Mouse (Mus musculus) inflammation-experienced regulatory T-cells, adult 6 months (primary cell): ENCODE measurements around the gene Fcer2a. TPM values are rescaled to one million over a fixed set of nuclear protein-coding genes. Genes with fewer than 3 reads are reported as not detected.

Experiments used
- ATAC-seq: one replicate; pipeline ENCODE4 v1.8.0; 2017
- polyA plus RNA-seq, 3 experiments: library from polyadenylated mRNA; unstranded; fragments of 100-300 nt; shearing (Covaris generic); gene quantifications; one replicate each; pipeline ENCODE4 v1.2.1; 2017

Gene Fcer2a
- polyA plus RNA-seq, 3 experiments from 2014 or later: 0.85 to 1.9 (median 1.9) TPM

- peak; percentile 74 for ATAC-seq
Measured at GRCm38 (mm10) chr8:3676131-3676992, 17.6 kb downstream of the Fcer2a start, which contains the start of gene Trappc5. Gene Trappc5, plus strand, starts transcription at chr8:3676299.

- no peak for ATAC-seq
Measured at GRCm38 (mm10) chr8:3674671-3675070, 19.3 kb downstream of the Fcer2a start.

DNA sequence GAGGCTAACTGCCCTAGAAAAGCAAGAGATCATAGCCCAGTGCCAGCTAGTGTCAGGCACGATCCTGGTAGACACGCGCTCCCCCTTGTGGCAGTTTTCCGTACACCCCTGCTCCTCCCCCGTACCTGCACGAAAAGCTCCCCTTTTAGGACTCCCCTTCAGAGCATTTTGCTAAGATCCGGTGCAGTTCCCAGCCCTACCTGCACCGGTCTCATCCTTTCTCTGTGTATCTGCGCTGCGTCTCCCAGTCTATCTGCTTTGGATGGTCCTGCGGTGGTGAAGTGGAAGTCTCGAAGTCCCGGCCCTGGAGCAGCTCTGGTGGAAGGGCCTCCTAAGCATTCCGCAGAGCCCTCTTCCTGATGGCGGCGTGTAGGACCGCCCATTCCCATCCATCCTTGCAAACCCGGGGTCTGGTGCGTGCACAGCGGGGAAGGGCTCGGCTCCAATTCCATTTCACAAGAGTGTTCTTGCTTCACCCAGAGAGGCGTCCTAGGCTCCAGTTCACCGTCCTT, 21.9 kb downstream of the Fcer2a start, which contains the start of gene Fcor:
Gene Fcor (minus strand): TSS at position 383 of the 512 bp plus-strand sequence.
- peak; percentile 66 for ATAC-seq

DNA sequence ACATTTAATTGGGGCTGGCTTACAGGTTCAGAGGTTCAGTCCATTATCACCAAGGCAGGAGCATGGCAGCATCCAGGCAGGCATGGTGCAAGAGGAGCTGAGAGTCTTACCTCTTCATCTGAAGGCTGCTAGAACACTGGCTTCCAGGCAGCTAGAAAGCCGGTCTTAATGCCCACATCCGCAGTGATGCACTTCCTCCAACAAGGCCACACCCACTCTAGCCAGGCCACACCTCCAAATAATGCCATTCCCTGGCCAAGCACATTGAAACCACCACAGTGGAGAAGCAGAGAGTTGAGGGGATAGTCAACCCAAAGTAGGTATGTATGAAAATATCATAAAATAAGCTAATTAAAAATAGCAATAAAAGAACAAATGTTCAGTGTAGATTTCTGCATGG, 23.6 kb downstream of the Fcer2a start:
- peak; percentile 38 for ATAC-seq

GRCm38 (mm10) chr8:3665507-3665906, 28.5 kb downstream of the Fcer2a start, which contains the start of gene Mcemp1:
Gene Mcemp1, plus strand, starts transcription at chr8:3665754.
- ATAC-seq: no peak

GRCm38 (mm10) chr8:3664405-3664804, 29.6 kb downstream of the Fcer2a start:
- ATAC-seq: no peak

- no peak for ATAC-seq
Measured at GRCm38 (mm10) chr8:3660889-3661288, 33.1 kb downstream of the Fcer2a start.

DNA sequence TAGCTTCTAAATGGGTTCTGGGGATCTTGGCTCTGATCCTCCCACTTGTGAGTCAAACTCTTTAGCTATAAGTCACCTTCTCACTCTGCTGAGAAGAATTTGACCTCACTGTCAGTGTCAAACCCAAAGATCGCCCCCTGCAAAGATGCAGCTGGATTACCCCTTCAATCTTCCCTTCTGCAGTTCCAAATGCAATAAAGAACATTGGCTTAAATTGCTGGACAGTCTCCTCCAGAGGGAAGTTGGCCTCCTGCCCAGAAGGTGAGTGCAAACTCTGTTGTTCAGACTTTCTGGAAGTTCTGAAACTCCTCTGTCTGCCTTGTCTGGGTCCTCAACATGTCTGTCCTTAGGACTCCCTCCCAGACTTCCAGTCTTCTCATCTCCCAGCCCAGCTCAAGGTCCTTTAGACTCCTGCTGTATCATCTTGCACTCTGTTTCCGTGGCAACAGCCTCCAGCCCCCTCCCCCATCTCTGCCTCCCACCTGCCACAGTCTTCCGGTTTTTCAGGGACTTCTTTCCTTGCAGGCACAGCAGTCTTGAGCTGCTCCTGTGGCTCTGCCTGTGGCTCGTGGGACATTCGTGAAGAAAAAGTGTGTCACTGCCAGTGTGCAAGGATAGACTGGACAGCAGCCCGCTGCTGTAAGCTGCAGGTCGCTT, 37.1 kb downstream of the Fcer2a start:
- ATAC-seq: no peak

DNA sequence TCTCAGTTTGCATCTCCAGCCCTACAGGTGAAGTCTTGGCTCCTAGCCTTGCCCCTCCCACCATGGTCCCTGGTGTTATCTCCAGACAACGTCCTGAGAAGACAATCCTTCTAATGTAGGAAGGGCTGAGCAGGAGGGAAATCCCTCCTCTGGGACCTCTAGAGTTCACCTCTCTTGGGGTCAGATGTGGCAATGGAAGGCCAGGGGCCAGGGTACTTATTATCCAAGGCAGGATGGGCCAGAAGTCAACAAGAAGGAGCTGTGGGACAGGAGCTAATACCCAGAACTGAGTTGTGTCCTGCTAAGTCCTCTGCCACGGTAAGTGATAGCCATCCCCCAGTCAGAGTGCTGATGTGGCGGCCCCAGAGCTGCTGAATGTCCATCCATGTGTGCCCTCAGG, 38.4 kb downstream of the Fcer2a start, which contains the start of gene Retn:
Gene Retn (plus strand): TSS at position 245 of the 400 bp plus-strand sequence.
- no peak for ATAC-seq

- no peak for ATAC-seq
Measured at GRCm38 (mm10) chr8:3654726-3655508, 39.1 kb downstream of the Fcer2a start.

DNA sequence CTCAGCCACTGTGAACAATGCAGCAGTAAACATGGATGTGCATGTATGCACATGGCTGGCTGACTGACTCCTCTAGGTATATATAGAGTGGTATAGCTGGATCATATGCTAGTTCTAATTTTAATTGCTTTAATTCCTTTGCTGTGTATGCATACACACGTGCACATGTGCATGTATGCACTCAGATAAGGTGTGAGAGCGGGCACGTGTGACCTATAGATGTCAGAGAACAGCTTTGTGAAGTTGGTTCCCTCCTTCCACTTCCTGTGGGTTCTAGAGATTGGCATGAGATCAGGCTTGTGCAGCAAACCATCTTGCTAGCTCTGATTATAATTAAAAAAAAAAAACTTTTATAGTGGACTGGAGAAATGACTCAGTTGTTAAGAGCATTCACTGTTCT, 41.1 kb downstream of the Fcer2a start:
- ATAC-seq: no peak

DNA sequence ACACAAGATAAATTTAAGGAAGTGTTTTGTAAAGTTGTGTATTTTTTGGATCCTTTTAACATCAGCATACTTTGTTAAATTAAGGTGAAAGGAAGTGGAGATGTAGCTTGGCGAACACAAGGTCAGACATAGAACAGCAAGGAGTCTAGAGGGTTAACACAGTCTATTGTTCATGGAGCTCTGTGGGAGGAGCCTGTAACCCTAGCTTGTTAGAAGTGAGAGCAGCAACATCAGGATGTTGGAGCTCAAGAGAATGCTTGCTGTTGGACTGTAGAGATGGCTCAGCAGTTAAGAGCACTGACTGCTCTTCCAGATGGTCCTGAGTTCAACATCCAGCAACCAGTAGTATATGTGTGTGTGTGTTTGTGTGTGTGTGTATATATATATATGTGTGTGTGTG, 45.0 kb downstream of the Fcer2a start:
- no peak for ATAC-seq

- no peak for ATAC-seq
Measured at GRCm38 (mm10) chr8:3648268-3648667, 45.7 kb downstream of the Fcer2a start.

DNA sequence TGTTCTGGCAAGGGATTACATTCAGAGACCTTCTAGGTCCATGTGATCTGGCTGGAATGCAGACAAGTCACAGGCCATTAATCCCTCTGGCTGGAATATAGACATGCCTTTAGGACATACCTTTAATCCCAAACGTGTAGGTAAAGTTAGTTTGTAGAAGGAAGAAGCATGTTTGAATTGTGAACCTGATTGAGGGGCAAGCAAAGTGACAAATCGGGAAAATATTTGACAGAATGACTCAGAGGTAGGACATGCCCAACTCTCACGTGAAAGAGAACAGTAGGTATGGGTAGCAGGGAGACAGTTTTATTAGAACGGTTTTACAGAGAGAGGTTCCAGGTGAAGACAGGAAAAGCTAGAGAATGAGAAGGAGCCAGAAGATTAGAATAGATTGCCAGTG, 46.4 kb downstream of the Fcer2a start:
- ATAC-seq: no peak

- no peak for ATAC-seq
Measured at GRCm38 (mm10) chr8:3646824-3647531, 47.0 kb downstream of the Fcer2a start.

DNA sequence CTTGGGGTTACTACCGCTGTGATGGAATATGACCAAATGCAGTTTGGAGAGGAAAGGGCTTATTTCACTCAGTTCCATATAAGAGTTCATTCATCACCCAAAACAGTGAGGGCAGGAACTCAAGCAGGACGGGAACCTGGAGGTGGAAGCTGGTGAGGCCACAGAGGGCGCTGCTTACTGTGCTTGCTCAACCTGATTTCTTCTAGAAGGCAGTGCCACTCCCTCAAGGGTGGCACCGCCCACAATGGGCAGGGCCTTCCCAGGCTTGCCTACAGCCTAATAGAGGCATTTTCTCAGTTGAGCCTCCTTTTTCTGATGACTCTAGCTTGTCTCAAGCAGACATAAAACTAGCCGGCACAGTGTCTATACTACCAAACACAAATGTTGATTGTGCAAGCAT, 48.2 kb downstream of the Fcer2a start:
- peak; percentile 71 for ATAC-seq

Other genes starting within 250 kb of the Fcer2a start
- 10 to 100 TPM in 2 of 3 experiments, 1 to 10 TPM in 1; 9.0 to 20.4 (median 16.7) TPM for gene Pex11g, start 226.5 kb downstream of the Fcer2a start, polyA plus RNA-seq
- gene Tex45, start 223.3 kb downstream of the Fcer2a start, polyA plus RNA-seq: not detected
- under 1 TPM in 2 of 3 experiments, not detected in 1; 0.60 to 0.86 TPM for gene Zfp358, start 201.0 kb downstream of the Fcer2a start, polyA plus RNA-seq
- gene Mcoln1, start 193.7 kb downstream of the Fcer2a start, polyA plus RNA-seq: 10 to 100 TPM; 15.3 to 26.3 (median 24.0) TPM
- gene Pnpla6, start 178.8 kb downstream of the Fcer2a start, polyA plus RNA-seq: 10 to 100 TPM; 20.6 to 32.6 (median 27.7) TPM
- gene C330021F23Rik, start 126.2 kb downstream of the Fcer2a start, polyA plus RNA-seq: under 1 TPM in 1 of 3 experiments, not detected in 2; 0.74 TPM
- not detected for gene Camsap3, start 106.9 kb downstream of the Fcer2a start, polyA plus RNA-seq
- gene Xab2, start 72.9 kb downstream of the Fcer2a start, polyA plus RNA-seq: 10 to 100 TPM; 58.7 to 87.4 (median 83.2) TPM
- 100 to 1,000 TPM; 122 to 150 (median 138) TPM for gene Pet100, start 72.6 kb downstream of the Fcer2a start, polyA plus RNA-seq
- not detected for gene Pcp2, start 68.6 kb downstream of the Fcer2a start, polyA plus RNA-seq
- 100 to 1,000 TPM; 180 to 262 (median 191) TPM for gene Stxbp2, start 63.2 kb downstream of the Fcer2a start, polyA plus RNA-seq
- not detected for gene Retn, start 38.4 kb downstream of the Fcer2a start, polyA plus RNA-seq
- under 1 TPM in 1 of 3 experiments, not detected in 2; 0.48 TPM for gene Mcemp1, start 28.4 kb downstream of the Fcer2a start, polyA plus RNA-seq
- not detected for gene Fcor, start 21.8 kb downstream of the Fcer2a start, polyA plus RNA-seq
- gene Trappc5, start 17.9 kb downstream of the Fcer2a start, polyA plus RNA-seq: 10 to 100 TPM; 19.6 to 27.0 (median 23.3) TPM
- gene Clec4g, start 26.5 kb upstream of the Fcer2a start, polyA plus RNA-seq: not detected
- gene Cd209a, start 54.8 kb upstream of the Fcer2a start, polyA plus RNA-seq: 1 to 10 TPM in 2 of 3 experiments, not detected in 1; 1.1 to 2.6 TPM
- gene Cd209e, start 160.1 kb upstream of the Fcer2a start, polyA plus RNA-seq: not detected
- under 1 TPM in 1 of 3 experiments, not detected in 2; 0.55 TPM for gene Cd209d, start 184.4 kb upstream of the Fcer2a start, polyA plus RNA-seq
- gene Cd209b, start 232.7 kb upstream of the Fcer2a start, polyA plus RNA-seq: under 1 TPM; 0.47 to 0.89 (median 0.67) TPM